Mouse (Mus musculus): ENCODE results near the gene Gucy1b2. TPM values are rescaled to one million over a fixed set of nuclear protein-coding genes. Genes with fewer than 3 reads are reported as not detected.

Gene Gucy1b2
- total RNA-seq, 2 experiments from 2014 or later, result not detected

DNA sequence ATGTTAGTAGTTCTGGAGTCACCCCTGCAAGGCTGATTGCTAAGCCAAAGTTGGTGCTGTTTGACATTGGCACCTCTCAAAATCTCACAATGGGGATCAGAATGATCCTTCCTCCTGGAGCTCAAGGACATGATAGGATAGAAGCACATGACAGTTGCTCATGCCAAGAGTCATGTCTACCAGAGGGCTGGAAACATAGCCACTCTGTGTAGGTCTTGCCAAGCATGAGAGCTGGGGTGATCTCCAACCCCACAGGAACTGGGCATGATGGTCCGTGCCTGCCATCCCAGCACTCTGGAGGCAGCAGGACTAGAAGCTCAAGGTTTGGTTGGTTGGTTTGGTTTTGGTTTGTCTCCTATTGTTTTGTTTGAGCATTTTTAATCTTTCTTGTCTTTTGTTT lies 5.4 kb downstream of the Gucy1b2 start:
- peak; percentile 28 to 42 for DNase-seq
- intact Hi-C loops (cut with DNase I), result loop anchor here (10.0 kb wide), 1 partner anchor 406 kb away; no protein-coding TSS in a partner anchor

DNA sequence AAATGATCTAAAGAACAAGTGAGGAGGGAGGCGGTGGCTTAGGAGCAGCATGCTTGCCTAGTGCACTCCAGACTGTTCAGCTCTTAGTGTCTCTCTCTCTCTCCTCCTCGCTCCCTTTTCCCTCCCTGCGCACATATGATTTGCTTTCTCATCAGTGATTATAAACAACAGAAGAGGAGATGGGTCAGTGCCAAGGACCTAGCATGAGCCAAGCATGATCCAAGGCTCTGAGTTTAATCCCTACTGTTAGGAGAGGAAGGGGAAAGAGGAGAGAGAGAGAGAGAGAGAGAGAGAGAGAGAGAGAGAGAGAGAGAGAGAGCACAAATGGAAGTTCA lies 8.9 kb downstream of the Gucy1b2 start:
- intact Hi-C loops (cut with DNase I), result loop anchor here (5.0 kb wide), 1 partner anchor 100 kb away; no protein-coding TSS in a partner anchor
- no peak for DNase-seq

DNA sequence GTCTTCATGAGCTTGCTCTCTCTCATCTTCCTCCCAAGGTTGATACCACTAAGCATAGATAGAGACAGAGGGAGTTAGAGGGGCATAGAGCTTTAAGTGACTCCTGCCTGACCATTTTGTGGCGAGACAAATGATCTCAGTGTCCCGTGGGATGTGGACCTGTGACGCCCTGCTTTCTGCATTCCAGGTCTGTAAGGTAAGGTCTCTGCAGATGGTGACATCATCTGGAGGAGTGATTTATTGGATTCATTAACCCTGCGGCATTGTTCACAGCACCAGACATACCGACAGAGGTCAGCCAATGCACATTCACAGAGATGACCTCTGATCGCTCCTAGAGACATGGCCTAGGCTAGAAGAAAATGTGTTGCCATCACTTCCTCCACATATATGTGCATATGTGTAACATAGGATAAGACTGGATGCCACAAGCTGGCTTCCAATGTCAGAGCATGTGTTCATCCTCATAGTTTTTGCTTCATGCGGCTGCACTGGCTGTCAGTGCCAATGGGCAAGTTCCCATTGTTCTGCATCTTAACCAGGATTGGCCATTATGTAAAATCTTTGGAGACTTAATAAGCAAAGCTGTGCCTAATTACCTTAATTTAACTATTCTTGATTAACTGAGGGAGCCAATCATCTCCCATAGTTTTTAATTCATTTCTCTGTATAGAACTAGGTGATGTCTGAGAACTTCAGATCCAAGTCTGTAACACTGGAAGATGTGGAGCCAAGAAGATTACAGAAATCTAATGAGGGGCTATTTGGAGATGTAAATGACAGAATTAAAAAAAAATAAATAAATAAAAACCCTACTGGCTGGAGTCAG lies 9.5 kb downstream of the Gucy1b2 start:
- DNase-seq, result no peak
- intact Hi-C loops (cut with DNase I), result loop anchor here (5.0 kb wide), 1 partner anchor 99 kb away; no protein-coding TSS in a partner anchor

DNA sequence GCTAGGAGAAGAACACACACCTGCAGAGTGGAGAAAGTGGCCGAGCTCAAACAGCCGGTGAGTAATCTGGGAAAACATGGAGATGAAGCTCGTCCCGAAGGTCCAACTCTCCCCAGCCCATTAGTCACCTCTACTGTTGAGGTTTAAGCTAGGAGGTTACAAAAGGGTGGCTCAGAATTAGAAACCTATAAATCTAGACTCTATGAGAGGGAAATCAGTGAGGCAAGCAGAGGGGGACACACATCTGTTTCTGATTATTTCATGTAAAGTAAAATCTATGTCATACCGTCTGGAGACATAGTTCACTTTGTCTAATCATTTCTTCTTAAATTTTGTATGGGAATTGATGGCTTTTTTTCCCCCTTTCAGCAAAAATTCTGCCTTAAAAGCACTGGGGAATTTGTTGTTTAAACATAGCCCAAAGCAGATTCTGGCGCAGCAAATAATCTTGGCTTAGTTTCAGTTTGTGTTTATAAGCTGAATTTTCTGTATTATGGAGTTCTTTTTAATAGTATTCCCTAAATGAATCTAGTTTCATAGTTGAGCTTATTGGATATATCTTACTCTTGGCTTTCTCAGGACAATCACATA lies 12.2 kb downstream of the Gucy1b2 start:
- intact Hi-C loops (cut with DNase I), result no loop called here
- DNase-seq, result no peak

DNA sequence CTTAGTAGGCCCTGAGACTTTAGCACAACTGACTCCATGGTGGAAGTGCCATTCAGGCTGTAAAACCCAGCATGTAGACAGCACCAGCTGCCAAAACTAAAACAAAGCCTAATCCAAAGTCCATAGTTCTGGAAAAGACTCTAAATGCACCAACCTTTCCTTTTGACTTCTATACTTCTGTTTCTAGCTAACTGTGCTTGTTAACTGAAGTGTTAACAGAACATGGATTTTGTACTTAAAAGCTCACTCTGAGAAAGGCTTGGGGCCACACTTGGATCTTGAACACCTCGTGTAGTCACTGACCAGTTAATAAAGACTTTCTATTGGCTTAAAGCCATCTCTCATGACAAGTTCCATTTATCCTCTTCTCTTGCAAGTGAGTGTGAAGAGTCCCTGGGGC lies 13.1 kb downstream of the Gucy1b2 start:
- DNase-seq, result no peak
- intact Hi-C loops (cut with DNase I), result no loop called here

DNA sequence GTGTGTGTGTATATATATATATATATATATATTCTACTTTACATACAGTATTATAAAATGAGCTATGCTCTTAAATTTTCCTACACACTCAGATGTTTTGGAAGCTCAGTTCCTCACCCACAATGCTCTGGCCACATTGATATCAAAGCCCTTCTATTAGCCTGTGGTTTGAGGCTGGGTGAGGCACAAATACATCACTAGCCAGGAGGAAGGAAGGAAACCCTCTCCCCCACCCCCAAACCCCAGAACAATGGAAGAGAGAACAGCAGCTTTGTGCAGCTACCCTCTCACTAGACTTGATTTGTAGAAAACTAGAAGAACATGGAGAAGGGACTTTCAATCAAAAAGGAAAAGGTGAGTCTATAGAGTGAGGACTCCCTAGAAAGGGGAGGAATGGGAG lies 16.1 kb downstream of the Gucy1b2 start:
- DNase-seq, result no peak
- intact Hi-C loops (cut with DNase I), result no loop called here

DNA sequence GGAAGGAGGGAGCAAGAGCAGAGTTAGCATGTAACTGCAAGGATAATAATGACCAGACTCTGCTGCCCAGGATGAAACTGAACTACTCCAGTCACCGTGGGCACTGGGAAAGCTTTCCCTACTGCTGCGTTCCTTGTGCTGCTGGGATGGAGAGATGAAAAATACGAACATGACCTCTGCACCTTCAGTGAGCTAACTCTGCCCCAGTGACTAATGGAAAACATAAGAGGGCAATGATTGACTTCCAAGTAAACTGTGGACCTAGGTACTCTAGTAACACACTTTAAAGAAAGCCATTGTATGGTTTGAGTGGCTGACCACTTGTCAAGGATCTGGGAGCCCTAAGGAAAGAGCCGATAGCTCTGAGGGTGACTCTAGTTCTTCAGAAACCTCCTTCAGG lies 17.9 kb downstream of the Gucy1b2 start:
- intact Hi-C loops (cut with DNase I), result no loop called here
- DNase-seq, result no peak

DNA sequence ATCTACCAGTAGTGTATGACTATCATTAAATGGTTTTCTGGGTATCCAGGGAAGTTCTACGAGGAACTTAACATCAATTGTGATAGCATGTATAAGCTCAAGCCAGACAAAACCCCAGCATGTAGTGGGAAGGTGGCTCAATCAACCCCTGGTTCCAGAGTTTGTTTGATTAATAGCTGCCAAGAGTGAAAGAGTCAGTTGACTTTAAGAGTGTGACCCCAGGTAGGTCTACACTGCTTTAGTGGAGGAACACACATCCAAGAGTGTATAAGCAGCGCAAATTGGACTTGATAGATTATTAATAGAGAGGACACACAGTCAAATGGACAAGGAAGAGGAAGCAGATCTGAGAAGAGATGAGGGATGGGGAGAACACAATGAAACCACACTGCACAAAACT lies 18.3 kb downstream of the Gucy1b2 start:
- intact Hi-C loops (cut with DNase I), result no loop called here
- no peak for DNase-seq

DNA sequence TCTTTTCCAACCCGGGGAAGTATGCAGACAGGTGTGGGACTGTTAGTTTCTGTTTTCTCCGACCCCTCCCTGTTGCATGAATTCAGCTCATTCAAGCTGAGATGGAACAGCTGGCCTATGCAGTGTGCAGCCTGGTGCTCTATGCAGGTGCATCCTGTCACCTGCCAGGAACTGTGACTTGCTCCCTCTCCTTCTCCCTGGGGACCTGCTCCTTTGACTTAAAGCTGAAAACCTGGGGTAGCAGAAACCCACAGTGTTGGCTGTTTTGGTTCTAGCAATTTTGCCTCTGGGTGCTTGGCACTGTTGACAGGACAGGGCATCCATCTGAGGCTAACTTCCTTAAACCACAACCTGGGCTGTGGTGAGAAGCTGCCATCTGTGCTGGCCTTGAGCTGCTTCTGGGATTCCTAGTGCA lies 30.8 kb downstream of the Gucy1b2 start:
- intact Hi-C loops (cut with DNase I), result no loop called here
- DNase-seq, result no peak

DNA sequence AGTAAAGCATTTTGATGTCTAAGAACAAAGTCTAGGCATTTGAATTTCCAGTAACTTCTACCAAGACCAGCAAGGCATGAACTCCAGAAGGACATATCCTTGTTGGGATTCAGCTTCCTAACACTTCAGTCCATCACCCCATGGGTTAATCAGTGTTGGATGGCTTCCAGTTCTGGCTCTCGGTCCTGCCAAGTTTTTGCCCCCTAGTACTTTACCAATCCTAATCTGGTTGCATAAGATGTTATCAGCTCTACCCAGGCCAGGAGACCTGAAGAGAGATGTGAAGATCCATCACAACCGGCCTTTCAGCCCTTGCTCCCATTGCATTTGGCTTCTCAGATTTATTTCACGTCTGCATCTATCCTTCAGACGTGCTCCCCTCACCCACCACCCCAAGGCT lies 33.8 kb downstream of the Gucy1b2 start:
- DNase-seq, result no peak
- intact Hi-C loops (cut with DNase I), result no loop called here

DNA sequence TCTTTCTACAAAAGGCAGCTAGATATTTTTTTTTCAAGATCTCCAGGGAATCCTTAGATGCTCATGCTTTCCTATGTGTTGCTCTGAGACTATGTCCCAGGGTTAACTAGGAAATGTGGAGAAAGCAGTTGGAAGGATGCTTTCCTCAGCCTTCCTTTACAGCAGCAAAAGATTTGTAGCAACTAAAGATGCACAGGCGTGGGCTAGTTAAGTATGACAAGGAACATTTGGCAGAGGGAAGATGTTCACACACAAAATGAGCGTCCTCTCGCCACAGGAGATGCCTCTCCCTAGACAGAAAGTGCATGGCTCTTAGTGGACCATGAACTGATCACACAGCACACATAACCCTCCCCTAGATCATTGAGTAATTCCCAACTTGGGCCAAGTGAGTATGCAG lies 38.6 kb downstream of the Gucy1b2 start:
- DNase-seq, result no peak
- intact Hi-C loops (cut with DNase I), result no loop called here

DNA sequence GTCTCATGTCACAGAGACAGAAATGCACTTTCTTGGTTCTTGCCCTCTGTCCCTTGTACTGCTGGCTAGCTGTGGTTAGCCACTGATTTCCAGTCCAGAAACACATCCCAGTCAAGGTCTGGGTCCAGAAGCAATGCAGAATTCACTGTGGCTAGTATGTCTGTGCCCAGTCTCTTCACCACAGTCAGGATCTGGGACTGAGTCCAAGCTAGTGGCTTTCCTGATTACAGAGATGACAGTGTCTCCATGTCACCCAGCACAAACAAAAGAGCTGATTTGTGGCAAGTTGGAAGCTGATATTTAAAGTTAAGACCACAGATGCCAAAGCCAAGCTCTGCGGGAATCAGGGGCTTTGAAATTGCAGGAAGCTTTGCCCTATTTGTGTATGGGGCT lies 39.4 kb downstream of the Gucy1b2 start:
- intact Hi-C loops (cut with DNase I), result no loop called here
- DNase-seq, result peak; percentile 64 to 70

DNA sequence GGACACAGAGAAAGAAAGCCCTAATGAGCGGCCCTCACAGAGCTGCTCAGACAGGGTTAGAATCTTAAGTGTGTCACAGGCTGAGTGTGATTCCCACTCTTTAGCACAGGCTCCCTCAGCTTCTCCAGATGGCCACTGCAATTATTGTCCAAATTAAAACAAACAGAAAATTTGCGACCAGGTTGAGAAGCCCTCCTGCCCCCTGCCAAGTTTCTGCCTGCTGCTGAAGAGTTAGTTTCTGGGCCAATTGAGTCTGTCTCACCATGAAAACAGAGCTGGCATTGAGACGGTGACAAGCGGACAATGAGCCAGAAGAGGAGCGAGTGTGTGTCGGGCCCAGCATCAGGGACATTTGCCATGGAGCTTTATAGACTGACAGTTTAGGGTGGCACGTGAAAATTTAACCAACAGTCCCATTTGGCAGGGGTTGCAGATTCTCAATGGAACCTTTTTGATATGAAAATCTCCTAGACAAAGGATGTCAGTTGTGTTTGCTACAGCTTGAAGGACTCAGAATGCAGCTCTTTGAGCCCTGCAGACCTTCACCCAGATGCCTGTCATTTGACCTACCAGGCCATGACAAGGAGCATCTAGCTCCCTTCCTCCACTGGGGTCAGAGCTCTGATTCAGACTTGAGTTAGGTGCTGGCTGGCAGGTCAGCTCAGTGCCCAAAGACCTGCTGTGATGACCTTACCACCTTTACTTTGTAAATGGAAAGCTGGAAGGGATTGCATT lies 39.9 kb downstream of the Gucy1b2 start:
- intact Hi-C loops (cut with DNase I), result no loop called here
- DNase-seq, result no peak

DNA sequence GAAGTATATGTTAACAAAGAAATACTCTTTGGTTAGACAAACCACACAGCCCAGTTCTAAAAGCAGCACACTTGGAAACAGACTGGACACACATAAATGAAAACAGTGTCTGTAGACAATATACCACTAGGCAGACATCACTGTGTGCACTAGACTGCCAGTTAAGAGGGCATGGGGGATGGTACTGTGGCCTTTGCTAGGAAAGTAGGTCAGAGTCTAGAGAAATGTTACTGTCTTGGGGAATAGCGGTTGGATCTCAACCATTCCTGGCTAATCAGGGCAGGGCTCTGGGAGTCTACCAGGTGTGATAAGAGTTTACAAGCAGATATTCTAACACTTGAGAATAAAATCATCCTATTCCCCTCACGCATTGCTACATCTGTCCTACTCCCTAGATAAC lies 60.7 kb downstream of the Gucy1b2 start:
- intact Hi-C loops (cut with DNase I), result no loop called here
- no peak for DNase-seq

DNA sequence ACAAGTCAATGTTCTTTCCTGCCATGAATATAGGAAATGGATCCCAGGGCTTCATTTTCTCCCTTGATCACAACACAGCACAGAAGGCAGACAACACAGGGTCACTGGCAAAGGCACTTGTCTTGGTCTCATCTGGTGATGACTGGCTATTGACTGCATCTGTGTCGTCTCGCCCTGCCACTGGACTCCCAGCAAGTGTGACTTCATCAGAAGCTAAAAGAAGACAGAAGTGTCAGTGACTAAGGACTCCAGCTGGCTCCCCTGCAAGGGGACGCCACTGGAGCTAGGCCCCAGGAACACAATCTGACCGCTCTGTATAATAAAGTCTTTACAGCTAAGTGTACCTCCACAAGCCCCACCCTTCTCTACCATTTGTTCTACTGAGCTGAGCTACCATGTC lies 63.3 kb downstream of the Gucy1b2 start:
- intact Hi-C loops (cut with DNase I), result no loop called here
- peak; percentile 37 to 45 for DNase-seq

DNA sequence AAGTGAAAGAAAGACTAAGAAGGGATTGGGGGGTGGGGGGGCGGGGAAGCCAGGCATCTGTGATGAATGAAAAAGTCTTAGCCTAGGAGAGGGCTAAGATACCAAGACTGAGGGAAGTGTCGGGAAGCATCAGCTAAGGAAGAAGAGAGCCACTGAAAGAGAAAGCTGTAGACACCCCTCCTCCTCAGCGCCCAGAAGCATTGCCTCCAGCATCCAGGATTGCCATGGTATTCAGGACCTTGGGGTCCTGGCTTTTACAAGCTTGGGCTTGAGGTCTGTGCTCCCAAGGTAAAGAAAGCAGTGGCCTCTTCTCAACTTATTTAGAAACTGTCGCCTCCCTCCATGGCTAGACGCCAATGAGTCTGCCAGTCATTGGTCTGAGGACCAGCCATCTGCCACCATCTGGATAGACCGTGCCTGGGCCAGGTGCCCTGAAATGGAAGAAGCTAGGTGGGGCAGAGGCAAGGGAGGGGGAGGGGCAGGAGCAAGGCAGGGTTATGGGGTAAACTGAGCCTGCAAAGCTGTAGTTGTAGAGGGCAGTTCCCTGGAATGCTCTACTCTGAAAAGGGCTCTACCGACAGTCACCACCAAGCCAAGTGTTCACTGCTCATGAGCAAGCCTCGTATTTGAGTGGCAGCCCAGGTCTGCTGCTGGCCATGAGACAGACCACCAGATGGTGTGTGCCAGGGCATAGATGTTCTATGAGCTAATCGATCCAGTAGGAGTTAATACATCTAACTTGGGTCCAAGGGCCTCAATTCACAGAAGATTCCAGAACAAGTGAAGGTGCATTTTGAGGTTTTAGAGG lies 66.2 kb downstream of the Gucy1b2 start:
- DNase-seq, result no peak
- intact Hi-C loops (cut with DNase I), result no loop called here

DNA sequence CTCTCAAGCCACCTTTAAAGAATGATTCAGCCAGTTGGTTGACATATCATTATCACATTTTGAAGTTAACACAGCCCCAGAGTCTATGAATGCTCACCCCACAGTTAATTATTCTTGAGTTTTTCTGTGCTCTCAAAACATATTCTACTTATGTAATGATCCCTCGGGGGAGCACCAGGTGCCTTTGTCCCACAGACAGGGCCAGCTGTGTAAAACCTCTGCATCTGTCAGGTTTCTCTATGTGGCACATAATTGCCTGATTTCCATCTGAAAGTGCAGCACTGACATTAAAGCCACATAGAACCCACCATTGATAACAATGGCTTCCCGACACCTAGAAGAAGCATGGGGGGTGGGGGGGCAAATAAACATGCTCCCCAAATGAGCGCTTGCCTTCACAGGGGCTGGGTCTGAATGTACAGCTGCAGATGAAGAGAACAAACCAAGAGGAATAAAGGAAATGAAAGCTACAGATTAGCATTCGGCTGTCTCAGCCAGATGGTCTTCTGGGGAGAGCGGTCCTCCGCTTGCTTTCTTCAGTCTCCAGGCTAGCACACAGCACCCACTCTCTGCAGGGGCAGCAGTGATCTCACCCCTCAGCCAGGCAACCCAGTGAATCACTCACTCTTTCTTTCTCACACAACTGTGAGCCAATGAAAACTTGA lies 66.9 kb downstream of the Gucy1b2 start:
- DNase-seq, result peak in 1 of 2 experiments; percentile 25
- intact Hi-C loops (cut with DNase I), result no loop called here

DNA sequence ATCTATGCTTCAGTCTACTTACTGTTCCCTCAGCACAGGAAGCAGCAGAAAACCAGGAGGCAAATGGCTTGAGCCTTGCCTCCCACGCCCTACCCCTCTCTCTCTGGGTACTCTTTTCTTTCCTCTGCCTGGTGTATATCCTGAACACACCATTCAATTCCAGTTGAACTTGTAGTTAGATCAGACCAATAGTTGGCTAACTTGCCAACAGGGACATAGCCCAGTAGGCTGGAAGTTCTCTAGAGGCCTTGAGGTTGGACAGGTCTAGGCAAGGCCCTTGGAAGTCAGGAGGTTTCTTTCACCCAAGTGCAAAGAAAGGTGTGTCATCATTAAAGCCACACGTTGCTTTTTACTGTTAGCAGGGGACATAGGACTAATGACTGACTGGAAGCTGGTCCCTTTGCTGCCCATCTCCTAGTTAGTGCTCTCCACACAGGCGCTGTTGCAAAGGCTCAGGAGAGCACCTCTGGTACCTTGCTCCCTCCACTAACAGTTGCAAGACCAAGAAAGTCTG lies 72.2 kb downstream of the Gucy1b2 start:
- DNase-seq, result no peak
- intact Hi-C loops (cut with DNase I), result no loop called here

DNA sequence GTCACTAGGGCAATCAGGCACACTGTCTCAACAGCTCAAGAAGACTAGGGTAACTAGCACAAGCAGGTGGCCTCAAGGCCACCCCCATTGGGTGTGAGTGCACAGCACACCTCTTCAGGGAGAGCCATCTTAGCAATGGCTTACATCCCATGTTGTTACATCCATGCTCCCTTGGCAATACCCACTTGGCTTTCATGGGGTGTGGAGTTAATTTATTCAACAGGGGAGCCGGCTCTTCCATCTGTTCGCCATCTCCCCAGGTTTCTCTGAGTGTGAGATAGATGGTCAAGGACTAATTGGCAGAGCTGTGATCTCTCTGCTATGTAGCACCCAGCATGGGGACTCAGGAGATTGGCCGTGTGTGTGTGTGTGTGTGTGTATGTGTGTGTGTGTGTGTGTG lies 73.0 kb downstream of the Gucy1b2 start:
- no peak for DNase-seq
- intact Hi-C loops (cut with DNase I), result no loop called here

DNA sequence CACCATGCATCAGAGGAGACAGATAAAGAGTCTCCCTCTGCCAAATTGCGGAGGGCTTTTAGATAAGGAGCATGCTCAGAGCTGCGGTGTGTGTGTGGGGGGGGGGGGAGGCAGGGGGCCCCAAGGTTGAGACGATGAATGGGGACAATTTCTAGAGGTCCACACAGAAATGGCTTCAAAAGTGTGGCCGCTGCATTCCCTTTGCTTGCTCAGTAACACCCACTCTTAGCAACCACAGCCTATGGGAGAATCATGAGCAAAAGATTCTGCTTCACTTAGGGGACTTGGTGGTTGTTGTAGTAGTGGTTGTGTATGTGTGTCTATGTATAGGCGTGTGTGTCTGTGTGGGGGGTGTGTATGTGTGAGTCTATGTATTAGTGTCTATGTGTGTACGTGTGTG lies 75.5 kb downstream of the Gucy1b2 start:
- DNase-seq, result no peak
- intact Hi-C loops (cut with DNase I), result no loop called here
